Comparison of ENCODE assay signal across 16 mouse cellular contexts in genomic region chr2:118141651-118142050, GRCm38 (mm10).
"Had no signal": no experiment of that assay in that cellular context is flagged by ENCODE, and none has a peak within 500 bp of the region (broad histone marks: within the 10 kb centered on the region; RNA-seq: fewer than 3 reads in every experiment).

No protein-coding gene starts in this region.

- H3K9ac ChIP-seq: neural tube, embryonic 13.5 days; neural tube, embryonic 15.5 days; stomach, embryonic 15.5 days had no signal

- H3K36me3 ChIP-seq: neural tube, embryonic 13.5 days; neural tube, embryonic 15.5 days; stomach, embryonic 15.5 days had no signal

- H3K4me2 ChIP-seq: neural tube, embryonic 13.5 days; neural tube, embryonic 15.5 days; stomach, embryonic 15.5 days had no signal

- H3K4me1 ChIP-seq: neural tube, embryonic 13.5 days; neural tube, embryonic 15.5 days; stomach, embryonic 15.5 days had no signal

- H3K27ac ChIP-seq: neural tube, embryonic 13.5 days; neural tube, embryonic 15.5 days; stomach, embryonic 15.5 days; stomach, postnatal 0 days had no signal

- H3K27me3 ChIP-seq: neural tube, embryonic 13.5 days; neural tube, embryonic 15.5 days; stomach, embryonic 15.5 days had no signal

- H3K4me3 ChIP-seq: neural tube, embryonic 13.5 days; neural tube, embryonic 15.5 days; stomach, embryonic 15.5 days had no signal

- DNase-seq: retina, postnatal 1 day; right cerebral cortex, adult 18-20 months; right cerebral cortex, postnatal 14 days; right cerebral cortex, postnatal 25 days; right cerebral cortex, postnatal 4 days; spleen, adult 18-20 months; thymus, adult 18-20 months; thymus, adult 2 months; thymus, postnatal 14 days; thymus, postnatal 25 days; thymus, postnatal 36 days; thymus, postnatal 4 days had no signal

- H3K9me3 ChIP-seq: neural tube, embryonic 13.5 days; neural tube, embryonic 15.5 days; stomach, embryonic 15.5 days had no signal
